Mouse (Mus musculus): ENCODE data around the gene Dnm1l. TPM values are rescaled to one million over a fixed set of nuclear protein-coding genes. Genes with fewer than 3 reads are reported as not detected.

Gene Dnm1l
- 11.7 and 15.3 TPM in 2 replicates for polyA plus RNA-seq (2012; rRNA removed; ENCODE audit: low replicate concordance)

GRCm38 (mm10) chr16:16358481-16359100 is at the start of gene Dnm1l:
TSS of gene Dnm1l (minus strand) at chr16:16358959.

GRCm38 (mm10) chr16:16302369-16303137 is 56.2 kb downstream of the Dnm1l start, which contains the start of gene Yars2:
TSS of gene Yars2 (plus strand) at chr16:16302965.

Other genes with a start within 250 kb of the Dnm1l start
- 13.1 and 36.1 TPM in 2 replicates for gene Pkp2, start 145.6 kb downstream of the Dnm1l start, polyA plus RNA-seq (2012; rRNA removed; ENCODE audit: low replicate concordance)
- gene Yars2, start 56.0 kb downstream of the Dnm1l start, polyA plus RNA-seq (2012; rRNA removed; ENCODE audit: low replicate concordance), result 12.6 and 26.3 TPM in 2 replicates
- 2.5 and 5.2 TPM in 2 replicates for gene Fgd4, start 241.6 kb upstream of the Dnm1l start, polyA plus RNA-seq (2012; rRNA removed; ENCODE audit: low replicate concordance)

Measured in subcutaneous adipose tissue, adult 2 months (tissue).